Mouse (Mus musculus) left cerebral cortex, adult 18-20 months (tissue): ENCODE measurements around the gene Actn3. TPM values are rescaled to one million over a fixed set of nuclear protein-coding genes. Genes with fewer than 3 reads are reported as not detected.
"Not testable (repeated sequence)": the region's sequence is repeated elsewhere in the genome, so short reads cannot be mapped to it uniquely, and the experiment has no call there.

Experiments used
- DNase-seq, 2 experiments: peaks; one replicate each; pipeline ENCODE4 v3.0.0; 2021 to 2022; ENCODE audit warnings: low spot score in 2 of 2, mixed read lengths in 1 of 2
- total RNA-seq, 2 experiments: library from RNA; stranded (reverse); gene quantifications; 2 replicates each; pipeline ENCODE4 v1.2.3; 2021

Actn3 gene
- total RNA-seq, 2 experiments from 2014 or later, result 1.2 to 1.4 TPM

DNA sequence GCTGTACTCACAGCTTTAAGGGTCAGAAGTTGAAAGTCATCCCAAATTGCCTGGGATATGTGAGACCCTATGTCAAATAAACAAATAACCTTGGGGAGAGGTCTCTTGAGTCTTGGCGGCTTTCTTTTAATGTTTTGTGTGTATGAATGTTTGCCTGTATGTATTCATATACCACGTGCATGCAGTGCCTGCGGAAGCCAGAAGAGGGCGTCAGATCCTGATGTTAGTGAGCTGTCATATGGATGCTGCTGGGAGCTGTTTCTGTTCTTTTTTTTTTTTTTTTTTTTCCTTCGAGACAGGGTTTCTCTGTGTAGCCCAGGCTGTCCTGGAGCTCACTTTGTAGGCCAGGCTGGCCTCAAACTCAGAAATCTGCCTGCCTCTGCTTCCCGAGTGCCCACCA lies 64.7 kb downstream of the Actn3 start:
- no peak for DNase-seq

DNA sequence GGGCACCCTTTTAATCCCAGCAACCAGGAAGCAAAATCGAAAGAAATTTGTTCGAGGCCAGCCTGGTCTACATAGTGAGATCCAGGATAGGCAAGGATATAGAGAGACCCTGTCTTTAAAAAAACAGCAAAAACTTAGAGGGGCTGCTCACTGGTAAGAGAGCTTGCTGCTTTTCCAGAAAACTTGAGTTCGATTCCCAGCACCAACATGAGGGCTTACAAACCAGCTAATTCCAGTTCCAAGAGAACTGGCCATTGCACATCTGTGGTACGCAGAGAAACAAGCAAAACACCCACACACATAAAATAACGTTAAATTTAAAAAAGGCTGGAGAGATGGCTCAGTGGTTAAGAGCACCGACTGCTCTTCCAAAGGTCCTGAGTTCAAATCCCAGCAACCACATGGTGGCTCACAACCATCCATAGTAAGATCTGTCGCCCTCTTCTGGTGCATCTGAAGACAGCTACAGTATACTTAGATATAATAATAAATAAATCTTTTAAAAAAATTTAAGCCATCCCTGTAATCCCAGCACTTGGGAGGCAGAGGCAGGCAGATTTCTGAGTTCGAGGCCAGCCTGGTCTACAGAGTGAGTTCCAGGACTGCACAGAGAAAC lies 65.3 kb downstream of the Actn3 start:
- not testable (repeated sequence) for DNase-seq

DNA sequence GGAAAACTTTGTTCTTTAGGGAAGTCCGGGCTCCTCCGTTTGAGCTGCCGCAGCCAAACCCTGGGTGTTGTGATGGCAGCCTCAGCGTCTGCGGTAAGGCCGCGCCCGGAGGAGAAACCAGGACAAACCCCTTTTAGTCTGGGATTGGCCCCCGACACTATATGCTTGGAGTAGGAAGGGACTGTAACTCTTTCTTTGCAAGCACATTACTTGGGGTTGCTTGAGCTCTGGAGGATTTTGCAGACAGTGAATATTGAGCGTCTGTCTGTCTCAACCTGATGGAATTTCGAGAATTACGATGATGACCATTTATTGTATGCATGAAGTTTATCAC lies 65.8 kb downstream of the Actn3 start:
- DNase-seq, result no peak

Other genes with a start within 250 kb of the Actn3 start
- 1 to 10 TPM; 1.1 to 1.8 TPM for gene Gm960, start 179.2 kb downstream of the Actn3 start, total RNA-seq
- gene Sptbn2, start 166.7 kb downstream of the Actn3 start, total RNA-seq, result 100 to 1,000 TPM; 505 to 509 TPM
- gene Rbm4b, start 121.4 kb downstream of the Actn3 start, total RNA-seq, result 10 to 100 TPM; 18.1 to 22.3 TPM
- gene Rbm4, start 84.0 kb downstream of the Actn3 start, total RNA-seq, result 100 to 1,000 TPM; 115 to 118 TPM
- 10 to 100 TPM; 28.4 to 39.1 TPM for gene Gm21992, start 66.3 kb downstream of the Actn3 start, total RNA-seq
- gene Rbm14, start 66.3 kb downstream of the Actn3 start, total RNA-seq, result 10 to 100 TPM; 37.6 to 60.4 TPM
- 10 to 100 TPM; 28.9 to 33.8 TPM for gene Ccs, start 38.6 kb downstream of the Actn3 start, total RNA-seq
- gene Ccdc87, start 38.5 kb downstream of the Actn3 start, total RNA-seq, result 1 to 10 TPM; 2.2 to 2.7 TPM
- 100 to 1,000 TPM in 1 of 2 experiments, 10 to 100 TPM in 1; 93.1 to 102 TPM for gene Ctsf, start 22.8 kb downstream of the Actn3 start, total RNA-seq
- 10 to 100 TPM; 21.4 to 25.2 TPM for gene Zdhhc24, start 759 bp upstream of the Actn3 start, total RNA-seq
- 10 to 100 TPM; 34.8 to 44.6 TPM for gene Bbs1, start 28.7 kb upstream of the Actn3 start, total RNA-seq
- gene Dpp3, start 50.4 kb upstream of the Actn3 start, total RNA-seq, result 10 to 100 TPM; 35.3 to 43.1 TPM
- gene Peli3, start 65.2 kb upstream of the Actn3 start, total RNA-seq, result 10 to 100 TPM; 25.3 to 27.0 TPM
- 10 to 100 TPM; 58.2 to 61.8 TPM for gene Mrpl11, start 84.2 kb upstream of the Actn3 start, total RNA-seq
- gene Npas4, start 112.4 kb upstream of the Actn3 start, total RNA-seq, result 10 to 100 TPM; 19.1 to 26.0 TPM
- 10 to 100 TPM; 13.4 to 16.4 TPM for gene Slc29a2, start 146.0 kb upstream of the Actn3 start, total RNA-seq
- 100 to 1,000 TPM; 118 to 120 TPM for gene B4gat1, start 160.9 kb upstream of the Actn3 start, total RNA-seq
- gene AC124502.3, start 161.0 kb upstream of the Actn3 start, total RNA-seq, result 1 to 10 TPM; 6.5 to 7.6 TPM
- gene Brms1, start 163.4 kb upstream of the Actn3 start, total RNA-seq, result 10 to 100 TPM; 22.6 to 32.0 TPM
- gene Rin1, start 172.6 kb upstream of the Actn3 start, total RNA-seq, result 10 to 100 TPM; 75.4 to 75.5 TPM
- 1 to 10 TPM; 3.5 to 4.5 TPM for gene Cd248, start 190.2 kb upstream of the Actn3 start, total RNA-seq
- 100 to 1,000 TPM; 146 to 149 TPM for gene Tmem151a, start 207.6 kb upstream of the Actn3 start, total RNA-seq
- 10 to 100 TPM; 21.6 to 25.5 TPM for gene Yif1a, start 210.6 kb upstream of the Actn3 start, total RNA-seq
- 100 to 1,000 TPM; 215 to 221 TPM for gene Cnih2, start 220.6 kb upstream of the Actn3 start, total RNA-seq
- 100 to 1,000 TPM; 157 to 165 TPM for gene Rab1b, start 229.2 kb upstream of the Actn3 start, total RNA-seq
- 100 to 1,000 TPM; 261 to 289 TPM for gene Klc2, start 240.7 kb upstream of the Actn3 start, total RNA-seq